Mouse (Mus musculus) C2C12 (cell line): ENCODE measurements around the gene Hint3.

ENCODE experiments used
- CEBPB ChIP-seq: IDR thresholded peaks from one replicate; pipeline ENCODE4 v1.6.1; 2011; ENCODE audit warnings: low read depth, mild to moderate bottlenecking, control low read depth, moderate library complexity
- CTCF ChIP-seq: IDR thresholded peaks from one replicate; pipeline ENCODE4 v1.5.1; 2011; ENCODE audit not compliant: control insufficient read depth, insufficient read depth, insufficient read length
- MYOD1 ChIP-seq: IDR thresholded peaks from one replicate; pipeline ENCODE4 v1.6.1; 2011; ENCODE audit warnings: low read depth; ENCODE audit not compliant: control insufficient read depth, insufficient read length
- MYOG ChIP-seq: IDR thresholded peaks from one replicate; pipeline ENCODE4 v1.6.1; 2011; ENCODE audit not compliant: control insufficient read depth, insufficient read length; ENCODE audit errors: extremely low read depth
- USF1 ChIP-seq: IDR thresholded peaks from one replicate; pipeline ENCODE4 v1.6.1; 2011; ENCODE audit warnings: low read depth, mild to moderate bottlenecking, control low read depth, moderate library complexity

GRCm38 (mm10) chr10:30627548-30627947, 1.9 kb downstream of the Hint3 start:
- TF ChIP-seq CTCF (no peak), MYOG (no peak), USF1 (no peak), CEBPB (no peak), MYOD1 (no peak)
